Mouse (Mus musculus) hindbrain, postnatal 0 days (tissue): ENCODE measurements around the gene Ccdc134. TPM values are rescaled to one million over a fixed set of nuclear protein-coding genes. Genes with fewer than 3 reads are reported as not detected.
A peak's percentile ranks its signal among the peaks of the same experiment; 100 is the strongest.

Source experiments
- ATAC-seq: fragments of 200-750 bp; cut with Nextera tagmentation; 2 replicates; pipeline ENCODE4 v1.8.0; 2017; ENCODE audit warnings: mild to moderate bottlenecking, moderate TSS enrichment, moderate library complexity
- DNase-seq: peaks from one replicate; pipeline ENCODE4 v3.0.0-alpha.2; 2015; ENCODE audit warnings: low spot score
- H3K27ac ChIP-seq: fragments of 300-500 bp; sonication (generic); 2 replicates; pipeline ENCODE4 v1.5.1; 2014; ENCODE audit warnings: mild to moderate bottlenecking
- H3K27me3 ChIP-seq: fragments of 300-500 bp; sonication (generic); 2 replicates; pipeline ENCODE4 v1.6.1; 2014; ENCODE audit warnings: low read length, mixed read lengths; ENCODE audit not compliant: insufficient read depth
- H3K36me3 ChIP-seq: fragments of 300-500 bp; sonication (generic); 2 replicates; pipeline ENCODE4 v1.6.1; 2014; ENCODE audit warnings: low read length, mixed read lengths; ENCODE audit not compliant: insufficient read depth
- H3K4me1 ChIP-seq: fragments of 300-500 bp; sonication (generic); 2 replicates; pipeline ENCODE4 v1.6.1; 2014; ENCODE audit warnings: antibody characterized with exemption, low read length, mixed read lengths; ENCODE audit not compliant: insufficient read depth
- H3K4me2 ChIP-seq: fragments of 300-500 bp; sonication (generic); 2 replicates; pipeline ENCODE4 v1.6.1; 2014; ENCODE audit warnings: low read depth, mild to moderate bottlenecking, low read length, moderate library complexity, mixed read lengths
- H3K4me3 ChIP-seq: fragments of 300-500 bp; sonication (generic); 2 replicates; pipeline ENCODE4 v1.5.1; 2014; ENCODE audit warnings: low read length
- H3K9ac ChIP-seq: fragments of 300-500 bp; sonication (generic); replicated peaks from 2 replicates; pipeline ENCODE4 v1.6.1; 2014; ENCODE audit warnings: mild to moderate bottlenecking, low read length, moderate library complexity, mixed read lengths
- H3K9me3 ChIP-seq: fragments of 300-500 bp; sonication (generic); 2 replicates; pipeline ENCODE4 v1.6.1; 2016; ENCODE audit warnings: low read length, mixed read lengths
- CTCF ChIP-seq: IDR thresholded peaks from 2 replicates; pipeline ENCODE4 v1.5.1; 2016; ENCODE audit warnings: antibody characterized with exemption, control low read depth, low read depth
- WGBS: fragments of 180-500 bp; shearing (Covaris S2); extraction: QIAGEN DNeasy Blood & Tissue Kit; methylation state at CpG from one replicate; pipeline ENCODE4 v1.1.7; 2014; 5-methylcytosine and 5-hydroxymethylcytosine counted together
- polyA plus RNA-seq: library from polyadenylated mRNA; unstranded; fragments of >200 nt; fragmentation: Nextera tagmentation; extraction: Ambion mirVana; gene quantifications from 2 replicates; pipeline ENCODE4 v1.2.1, GENCODE M21; 2015
- total RNA-seq: library from RNA; depleted of rRNA; stranded (reverse); fragments of >200 nt; gene quantifications from 2 replicates; pipeline ENCODE4 v1.2.3, GENCODE M21; 2014; rRNA removed

The Ccdc134 gene
- total and polyA plus RNA-seq, 2 experiments from 2014 or later = 6.4 to 15.5 TPM

DNA sequence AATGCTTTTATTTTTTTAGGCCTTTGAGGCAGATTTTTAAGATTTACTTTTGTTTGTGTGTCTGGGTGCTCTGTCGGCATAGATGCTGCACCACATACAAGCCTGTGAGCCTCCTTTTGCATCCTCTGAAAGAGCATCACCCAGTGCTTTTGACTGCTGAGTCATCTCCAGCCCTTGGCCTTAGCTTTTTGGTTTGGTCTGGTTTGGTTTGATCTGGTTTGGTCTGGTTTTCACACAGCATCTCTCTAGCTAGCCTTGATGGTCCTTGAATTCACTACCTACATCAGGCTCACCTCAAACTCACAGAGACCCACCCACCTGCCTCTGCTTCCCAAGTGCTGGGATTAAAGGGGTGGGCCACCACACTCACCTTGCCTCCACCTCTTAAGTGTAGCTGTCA is 60.2 kb downstream of the Ccdc134 start:
- H3K27me3 ChIP-seq = no peaks in the 10 kb centered on the region
- H3K4me2 ChIP-seq = no peak overlapping the region
- 0 out of 2 replicates have a peak overlapping the region, but pooled peaks have one; percentile 32 for H3K27ac ChIP-seq
- TF ChIP-seq CTCF = no peak
- peaks cover 54% of the 10 kb centered on the region for H3K36me3 ChIP-seq
- 79% methylated on average over 1 of the region's 1 CpGs for WGBS
- no peak overlapping the region for H3K4me3 ChIP-seq
- H3K9me3 ChIP-seq = no peaks in the 10 kb centered on the region
- DNase-seq (no peak), ATAC-seq (no peak)
- H3K9ac ChIP-seq = no peak overlapping the region
- no peaks in the 10 kb centered on the region for H3K4me1 ChIP-seq

DNA sequence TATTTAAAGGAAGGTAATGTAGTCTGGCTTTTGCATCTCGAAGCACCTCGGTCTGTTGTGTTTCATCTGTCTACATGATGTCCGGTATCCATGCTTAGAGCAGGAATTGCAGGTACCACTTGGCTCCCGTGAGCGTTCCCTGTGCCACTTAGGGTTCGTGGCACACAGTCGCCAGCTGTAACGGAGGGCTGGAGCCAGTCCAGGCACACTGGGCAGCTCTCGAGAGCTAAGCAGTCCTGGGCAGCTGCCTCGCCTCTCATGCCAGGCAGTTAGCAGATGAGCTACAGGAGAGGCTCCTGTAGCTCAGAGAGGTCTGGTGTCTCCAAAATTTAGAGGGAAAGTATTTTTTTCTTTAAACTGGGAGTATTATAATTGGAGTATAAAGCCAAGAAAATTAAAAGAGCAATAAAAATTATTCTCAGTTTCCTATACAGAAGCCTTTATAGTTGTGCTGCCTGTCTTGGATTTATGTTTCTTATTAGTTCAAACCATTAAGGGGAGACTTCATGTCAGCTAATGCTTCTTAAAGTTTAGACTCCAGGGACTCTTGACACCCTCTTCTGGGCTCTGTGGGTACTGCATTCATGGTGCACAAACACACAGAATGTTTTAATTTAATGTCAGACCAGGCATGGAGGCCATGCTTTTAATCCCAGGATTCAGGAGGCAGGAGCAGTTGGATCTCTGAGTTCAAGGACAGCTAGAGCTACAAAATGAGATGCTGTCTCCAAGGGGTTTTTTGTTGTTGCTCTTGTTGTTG is 60.9 kb downstream of the Ccdc134 start:
- DNase-seq (peak; percentile 63), ATAC-seq (no peak)
- TF ChIP-seq CTCF = peak; percentile 67
- no peak overlapping the region for H3K9ac ChIP-seq
- H3K4me2 ChIP-seq = no peak overlapping the region
- H3K4me1 ChIP-seq = no peaks in the 10 kb centered on the region
- no peaks in the 10 kb centered on the region for H3K27me3 ChIP-seq
- no peak overlapping the region for H3K4me3 ChIP-seq
- 60% methylated on average over 10 of the region's 10 CpGs for WGBS
- H3K36me3 ChIP-seq = peaks cover 54% of the 10 kb centered on the region
- no peak overlapping the region for H3K27ac ChIP-seq
- no peaks in the 10 kb centered on the region for H3K9me3 ChIP-seq

Other genes with a start within 250 kb of the Ccdc134 start
- 47.2 and 48.7 TPM in 2 replicates for gene Polr3h, start 201.7 kb upstream of the Ccdc134 start, total RNA-seq
- 98.7 and 101 TPM in 2 replicates for gene Polr3h, start 201.7 kb upstream of the Ccdc134 start, polyA plus RNA-seq
- 178 and 188 TPM in 2 replicates for gene Csdc2, start 191.2 kb upstream of the Ccdc134 start, total RNA-seq
- 239 and 269 TPM in 2 replicates for gene Csdc2, start 191.2 kb upstream of the Ccdc134 start, polyA plus RNA-seq
- 123 and 164 TPM in 2 replicates for gene Pmm1, start 167.0 kb upstream of the Ccdc134 start, total RNA-seq
- gene Pmm1, start 167.0 kb upstream of the Ccdc134 start, polyA plus RNA-seq = 140 and 142 TPM in 2 replicates
- not detected in 2 replicates for gene 1700029P11Rik, start 147.4 kb upstream of the Ccdc134 start, total RNA-seq
- not detected in 2 replicates for gene 1700029P11Rik, start 147.4 kb upstream of the Ccdc134 start, polyA plus RNA-seq
- gene Xrcc6, start 140.1 kb upstream of the Ccdc134 start, total RNA-seq = 18.5 and 20.1 TPM in 2 replicates
- 30.9 and 35.3 TPM in 2 replicates for gene Xrcc6, start 140.1 kb upstream of the Ccdc134 start, polyA plus RNA-seq
- gene Desi1, start 94.1 kb upstream of the Ccdc134 start, total RNA-seq = 29.9 and 32.1 TPM in 2 replicates
- gene Desi1, start 94.1 kb upstream of the Ccdc134 start, polyA plus RNA-seq = 44.1 and 45.3 TPM in 2 replicates
- 222 and 236 TPM in 2 replicates for gene Snu13, start 80.3 kb upstream of the Ccdc134 start, total RNA-seq
- gene Snu13, start 80.3 kb upstream of the Ccdc134 start, polyA plus RNA-seq = 249 and 255 TPM in 2 replicates
- not detected in 2 replicates for gene 4930407I10Rik, start 68.8 kb upstream of the Ccdc134 start, total RNA-seq
- not detected in 2 replicates for gene 4930407I10Rik, start 68.8 kb upstream of the Ccdc134 start, polyA plus RNA-seq
- gene Mei1, start 57.9 kb upstream of the Ccdc134 start, total RNA-seq = 0.21 TPM in 1 of 2 replicates, not detected in the other
- 0.11 and 0.24 TPM in 2 replicates for gene Mei1, start 57.9 kb upstream of the Ccdc134 start, polyA plus RNA-seq
- 256 and 266 TPM in 2 replicates for gene Srebf2, start 19.3 kb downstream of the Ccdc134 start, total RNA-seq
- 139 and 145 TPM in 2 replicates for gene Srebf2, start 19.3 kb downstream of the Ccdc134 start, polyA plus RNA-seq
- 34.7 and 36.0 TPM in 2 replicates for gene Shisa8, start 84.9 kb downstream of the Ccdc134 start, total RNA-seq
- gene Shisa8, start 84.9 kb downstream of the Ccdc134 start, polyA plus RNA-seq = 7.5 and 9.2 TPM in 2 replicates
- gene Tnfrsf13c, start 96.4 kb downstream of the Ccdc134 start, total RNA-seq = 0.29 and 5.6 TPM in 2 replicates
- gene Tnfrsf13c, start 96.4 kb downstream of the Ccdc134 start, polyA plus RNA-seq = 0.34 and 0.42 TPM in 2 replicates
- gene Cenpm, start 116.8 kb downstream of the Ccdc134 start, total RNA-seq = 15.0 and 16.2 TPM in 2 replicates
- 23.0 and 27.6 TPM in 2 replicates for gene Cenpm, start 116.8 kb downstream of the Ccdc134 start, polyA plus RNA-seq
- gene 1500009C09Rik, start 124.5 kb downstream of the Ccdc134 start, total RNA-seq = 116 and 127 TPM in 2 replicates
- gene 1500009C09Rik, start 124.5 kb downstream of the Ccdc134 start, polyA plus RNA-seq = 12.5 and 13.9 TPM in 2 replicates
- 393 and 404 TPM in 2 replicates for gene Sept3, start 147.0 kb downstream of the Ccdc134 start, total RNA-seq
- gene Sept3, start 147.0 kb downstream of the Ccdc134 start, polyA plus RNA-seq = 299 and 320 TPM in 2 replicates
- gene Wbp2nl, start 171.0 kb downstream of the Ccdc134 start, total RNA-seq = 1.4 TPM in 1 of 2 replicates, not detected in the other
- 0.36 TPM in 1 of 2 replicates, not detected in the other for gene Wbp2nl, start 171.0 kb downstream of the Ccdc134 start, polyA plus RNA-seq
- gene Naga, start 211.0 kb downstream of the Ccdc134 start, total RNA-seq = 41.6 and 51.1 TPM in 2 replicates
- 36.9 and 37.2 TPM in 2 replicates for gene Naga, start 211.0 kb downstream of the Ccdc134 start, polyA plus RNA-seq
- 0.93 and 1.2 TPM in 2 replicates for gene Pheta2, start 211.0 kb downstream of the Ccdc134 start, total RNA-seq
- 1.3 and 1.4 TPM in 2 replicates for gene Pheta2, start 211.0 kb downstream of the Ccdc134 start, polyA plus RNA-seq
- gene Smdt1, start 211.0 kb downstream of the Ccdc134 start, total RNA-seq = 288 and 293 TPM in 2 replicates
- gene Smdt1, start 211.0 kb downstream of the Ccdc134 start, polyA plus RNA-seq = 392 and 401 TPM in 2 replicates
- gene Ndufa6, start 226.4 kb downstream of the Ccdc134 start, total RNA-seq = 194 and 224 TPM in 2 replicates
- gene Ndufa6, start 226.4 kb downstream of the Ccdc134 start, polyA plus RNA-seq = 511 and 516 TPM in 2 replicates